Mouse (Mus musculus) spleen, embryonic (tissue): ENCODE measurements around the gene Mpv17l2.

Experiments used
- CTCF ChIA-PET: fragments of 350-600 bp; sonication (Branson Sonifier 250); formaldehyde crosslinking; loops from one replicate; lab custom pipeline; 2022; lab: Charles Lee

The Mpv17l2 gene

GRCm38 (mm10) chr8:70760775-70761406 is at the start of gene Mpv17l2:
TSS of gene Mpv17l2 (minus strand) at chr8:70760946.
- CTCF ChIA-PET = no interaction called here

- CTCF ChIA-PET = interaction anchor here (0.6 to 0.9 kb wide), 2 partner anchors 8 to 264 kb away, joined by 3 read pairs; no protein-coding TSS in a partner anchor
Observed at GRCm38 (mm10) chr8:70808955-70809701, 48.4 kb upstream of the Mpv17l2 start.

GRCm38 (mm10) chr8:70808239-70808638 is 47.5 kb upstream of the Mpv17l2 start, which contains the start of gene Il12rb1:
TSS of gene Il12rb1 (plus strand) at chr8:70808449.
- CTCF ChIA-PET = interaction anchor here (0.6 to 0.9 kb wide), 3 partner anchors 9 to 263 kb away, joined by 3 to 5 read pairs (median 3); no protein-coding TSS in a partner anchor

- CTCF ChIA-PET = no interaction called here
Observed at GRCm38 (mm10) chr8:70807304-70807703, 46.6 kb upstream of the Mpv17l2 start.

GRCm38 (mm10) chr8:70806541-70806940 is 45.8 kb upstream of the Mpv17l2 start:
- CTCF ChIA-PET = no interaction called here

GRCm38 (mm10) chr8:70804481-70805206 is 43.9 kb upstream of the Mpv17l2 start, which contains the start of gene Mast3:
TSS of gene Mast3 (minus strand) at chr8:70805054.
- CTCF ChIA-PET = interaction anchor here (1.2 to 1.3 kb wide), 2 partner anchors 17 to 35 kb away, joined by 3 read pairs; partner anchors contain the start of gene Arrdc2

- CTCF ChIA-PET = interaction anchor here (0.5 to 1.3 kb wide), 2 partner anchors 17 to 91 kb away, joined by 3 read pairs; no protein-coding TSS in a partner anchor
Observed at GRCm38 (mm10) chr8:70803761-70804480, 43.2 kb upstream of the Mpv17l2 start.

- CTCF ChIA-PET = interaction anchor here (0.5 to 1.3 kb wide), 5 partner anchors 12 to 253 kb away, joined by 3 to 10 read pairs (median 3); no protein-coding TSS in a partner anchor
Observed at GRCm38 (mm10) chr8:70802786-70803510, 42.2 kb upstream of the Mpv17l2 start.

GRCm38 (mm10) chr8:70801830-70802229 is 41.1 kb upstream of the Mpv17l2 start:
- CTCF ChIA-PET = no interaction called here

- CTCF ChIA-PET = interaction anchor here (0.6 kb wide), 1 partner anchor 71 kb away, joined by 4 read pairs; no protein-coding TSS in a partner anchor
Observed at GRCm38 (mm10) chr8:70801156-70801555, 40.4 kb upstream of the Mpv17l2 start.

- CTCF ChIA-PET = interaction anchor here (0.6 kb wide), 1 partner anchor 72 kb away, joined by 4 read pairs; no protein-coding TSS in a partner anchor
Observed at GRCm38 (mm10) chr8:70800648-70801047, 39.9 kb upstream of the Mpv17l2 start.

GRCm38 (mm10) chr8:70798281-70798680 is 37.5 kb upstream of the Mpv17l2 start:
- CTCF ChIA-PET = no interaction called here

- CTCF ChIA-PET = no interaction called here
Observed at GRCm38 (mm10) chr8:70797081-70798070, 36.6 kb upstream of the Mpv17l2 start.

GRCm38 (mm10) chr8:70796403-70797080 is 35.8 kb upstream of the Mpv17l2 start:
- CTCF ChIA-PET = no interaction called here

- CTCF ChIA-PET = no interaction called here
Observed at GRCm38 (mm10) chr8:70795370-70795769, 34.6 kb upstream of the Mpv17l2 start.

GRCm38 (mm10) chr8:70794215-70794614 is 33.5 kb upstream of the Mpv17l2 start:
- CTCF ChIA-PET = interaction anchor here (0.7 kb wide), 1 partner anchor 31 kb away, joined by 3 read pairs; no protein-coding TSS in a partner anchor

- CTCF ChIA-PET = interaction anchor here (1.2 kb wide), 1 partner anchor 18 kb away, joined by 3 read pairs; no protein-coding TSS in a partner anchor
Observed at GRCm38 (mm10) chr8:70792700-70793099, 32.0 kb upstream of the Mpv17l2 start.
